Mouse (Mus musculus) liver (tissue): ENCODE data around the gene Dnah12.
A peak's percentile ranks its signal among the peaks of the same experiment; 100 is the strongest.
"Not testable (repeated sequence)": the region's sequence is repeated elsewhere in the genome, so short reads cannot be mapped to it uniquely, and the experiment has no call there.

Experiments
- DNase-seq: peaks from one replicate; pipeline ENCODE4 v3.0.0-alpha.2; 2020; ENCODE audit warnings: mixed read lengths

Gene Dnah12

DNA sequence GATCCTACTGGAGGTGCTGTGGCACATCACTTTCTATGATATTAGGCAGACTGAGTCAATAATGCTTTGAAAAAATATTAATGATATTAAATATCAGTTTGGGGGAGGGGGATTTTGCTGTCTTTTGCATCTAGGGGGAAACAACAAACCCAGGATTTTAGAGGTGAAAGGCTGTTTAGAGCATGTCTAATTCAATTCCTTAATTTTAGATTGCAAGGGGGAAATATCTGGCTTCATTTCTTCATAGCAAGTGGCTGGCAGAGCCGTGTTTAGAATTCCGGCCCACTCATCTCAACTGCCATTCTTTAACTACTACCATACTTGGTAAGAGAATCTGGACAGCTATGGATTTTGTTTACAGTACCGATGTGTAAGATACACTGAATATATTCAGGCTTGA, at the start of gene Dnah12:
Dnah12 (plus strand) TSS at position 301 of the 400 bp plus-strand sequence.
- DNase-seq = no peak

DNA sequence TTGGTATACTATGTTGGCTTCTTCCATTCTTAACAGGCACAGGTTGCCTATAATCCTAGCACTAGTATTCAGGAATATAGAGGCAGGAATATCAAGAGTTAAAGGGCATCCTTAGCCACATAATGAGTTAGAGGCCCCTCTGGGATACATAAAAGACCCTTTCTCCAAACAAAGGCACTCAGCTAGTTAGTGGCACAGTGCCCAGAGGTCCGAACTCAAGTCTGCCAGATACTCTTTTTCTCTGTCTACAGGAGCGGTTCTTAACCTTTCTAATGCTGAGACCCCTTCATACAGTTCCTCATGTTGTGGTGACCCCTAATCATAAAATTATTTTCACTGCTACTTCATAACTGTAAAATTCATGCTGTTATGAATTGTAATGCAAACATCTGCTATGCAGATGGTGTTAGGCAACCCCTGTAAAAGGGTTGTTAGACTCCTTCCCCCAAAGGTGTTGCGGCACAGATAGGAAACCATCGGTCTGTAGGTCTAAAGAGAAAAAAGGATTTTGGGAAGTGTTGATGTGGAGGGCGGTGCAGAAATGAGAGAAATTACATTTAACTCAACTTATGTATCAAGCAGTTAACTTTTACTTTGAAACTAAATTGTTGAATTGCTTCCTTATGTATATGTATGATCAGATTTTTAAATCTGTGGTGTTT, 47.0 kb upstream of the Dnah12 start:
- no peak for DNase-seq

DNA sequence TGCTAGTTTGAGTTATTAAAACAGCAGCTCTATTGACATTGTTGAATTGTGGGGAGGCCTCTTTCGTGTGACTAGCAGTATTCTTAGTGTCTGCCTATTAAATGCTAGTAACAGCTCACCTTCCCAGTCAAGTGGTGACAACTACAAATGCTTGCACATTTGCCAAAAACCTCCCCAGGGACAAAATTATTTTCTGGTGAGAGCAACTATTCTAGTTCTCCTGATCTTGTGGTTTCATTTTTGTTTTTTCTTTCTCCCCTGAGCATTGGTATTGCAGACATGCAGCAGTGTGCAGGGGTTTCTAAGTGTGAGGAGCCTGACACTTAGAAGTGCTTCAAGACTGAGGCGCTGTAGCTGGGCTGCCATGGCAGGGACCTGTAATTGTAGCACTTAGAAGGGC, 45.3 kb upstream of the Dnah12 start:
- no peak for DNase-seq

DNA sequence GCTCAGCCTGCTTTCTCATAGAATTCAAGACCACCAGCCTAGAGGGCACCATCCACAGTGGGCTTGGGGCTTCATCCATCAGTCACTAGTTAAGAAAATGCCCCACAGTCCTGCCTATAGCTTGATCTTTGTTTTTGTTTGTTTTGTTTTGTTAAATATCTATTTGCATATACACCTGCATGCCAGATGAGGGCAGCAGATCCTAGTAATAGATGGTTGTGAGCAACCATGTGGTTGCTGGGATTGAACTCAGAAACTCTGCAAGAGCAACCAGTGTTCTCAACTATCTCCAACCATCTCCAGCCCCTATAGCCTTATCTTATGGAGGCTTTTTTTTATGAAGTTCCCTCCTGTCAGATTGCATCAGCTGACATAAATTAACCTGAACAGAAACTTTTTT, 41.2 kb upstream of the Dnah12 start:
- peak; percentile 14 for DNase-seq

DNA sequence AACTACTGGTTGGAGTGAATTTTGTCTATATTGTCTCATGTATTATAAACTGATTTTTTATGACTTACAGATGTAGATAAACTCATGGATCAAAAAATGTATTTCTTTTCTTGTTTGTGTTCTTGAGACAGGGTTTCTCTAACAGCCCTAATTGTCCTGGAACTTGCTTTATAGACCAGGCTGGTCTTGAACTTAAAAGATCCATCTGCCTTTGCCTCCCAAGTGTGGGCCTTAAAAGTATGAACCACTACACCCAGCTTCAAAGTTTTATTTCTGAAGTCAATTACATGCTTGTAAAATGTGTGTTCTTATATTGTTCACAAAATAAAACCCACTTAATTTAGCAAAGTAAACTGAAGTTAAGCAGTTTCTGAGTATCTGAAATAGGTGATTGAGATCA, 34.9 kb upstream of the Dnah12 start:
- no peak for DNase-seq

DNA sequence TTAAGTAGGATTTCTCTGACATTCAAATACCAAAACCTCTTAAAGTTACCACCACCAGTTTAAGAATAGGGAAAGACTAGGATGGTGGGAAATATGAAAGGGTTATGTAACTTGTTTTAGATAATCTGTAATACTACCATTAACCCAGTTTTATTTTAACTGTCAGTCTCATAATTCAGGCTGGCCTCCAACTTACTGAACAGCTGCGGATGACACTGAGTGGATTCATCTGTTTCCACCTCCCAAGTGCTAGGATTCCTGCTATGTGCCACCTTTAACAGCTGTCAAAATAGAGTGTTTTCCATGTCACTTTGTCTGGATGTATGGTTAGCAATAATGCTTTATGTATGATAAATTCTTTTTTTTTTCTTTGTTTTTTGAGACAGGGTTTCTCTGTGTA, 32.8 kb upstream of the Dnah12 start:
- no peak for DNase-seq

DNA sequence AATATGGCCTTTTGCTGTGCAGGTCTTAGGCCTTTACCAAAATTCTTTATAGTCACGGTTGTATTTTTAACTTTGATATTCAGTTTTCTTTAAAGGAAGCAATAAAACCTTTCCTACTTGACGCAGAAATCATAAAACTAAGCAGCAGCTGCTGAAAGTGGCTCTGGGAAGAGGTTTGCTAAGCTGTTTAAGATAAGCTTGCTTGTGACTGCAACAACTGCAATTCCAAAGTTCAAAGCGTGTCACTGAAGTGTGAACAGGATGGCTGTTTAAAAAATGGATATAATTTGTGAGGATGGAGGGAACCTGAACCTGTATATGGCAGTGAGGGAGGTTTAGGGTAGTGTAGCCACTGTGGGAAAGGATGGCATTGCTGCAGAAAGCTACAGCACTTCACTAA, 31.1 kb upstream of the Dnah12 start:
- no peak for DNase-seq

DNA sequence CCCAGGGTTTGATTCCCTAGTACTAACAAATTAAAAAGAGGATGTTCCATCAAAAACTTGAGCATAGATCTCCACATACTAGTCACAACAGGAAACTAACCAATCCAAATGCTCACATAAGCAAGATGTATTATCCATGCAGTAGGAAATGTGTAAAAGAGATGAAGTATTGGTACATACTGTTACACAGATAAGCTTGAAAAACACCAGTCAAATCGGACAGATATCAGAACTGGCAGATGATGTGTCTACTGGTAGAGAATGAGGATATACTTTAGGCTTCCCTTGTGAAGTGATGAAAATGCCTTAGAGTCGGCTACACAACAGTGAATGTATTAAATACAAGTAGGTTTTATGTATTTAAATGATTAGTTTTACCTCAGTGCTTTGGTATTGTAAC, 30.6 kb upstream of the Dnah12 start:
- DNase-seq = no peak

DNA sequence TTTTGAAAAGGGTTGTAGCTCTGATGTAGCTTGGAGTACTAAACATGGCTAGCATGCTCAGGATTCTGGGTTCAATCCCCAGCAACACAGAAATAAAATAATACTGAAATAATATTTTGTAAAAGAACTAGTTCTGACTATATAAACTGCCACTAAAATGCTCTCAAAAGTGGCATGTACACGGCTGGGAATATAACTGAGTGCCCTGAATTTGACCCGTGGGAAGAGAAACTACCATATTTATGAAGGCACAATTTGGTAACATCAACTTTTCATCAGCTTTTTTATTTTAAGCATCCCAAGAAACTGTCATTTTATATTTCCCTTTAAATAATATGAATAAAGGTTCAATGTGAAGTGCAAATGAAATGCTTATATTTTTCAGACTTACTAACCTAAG, 29.2 kb upstream of the Dnah12 start:
- no peak for DNase-seq

DNA sequence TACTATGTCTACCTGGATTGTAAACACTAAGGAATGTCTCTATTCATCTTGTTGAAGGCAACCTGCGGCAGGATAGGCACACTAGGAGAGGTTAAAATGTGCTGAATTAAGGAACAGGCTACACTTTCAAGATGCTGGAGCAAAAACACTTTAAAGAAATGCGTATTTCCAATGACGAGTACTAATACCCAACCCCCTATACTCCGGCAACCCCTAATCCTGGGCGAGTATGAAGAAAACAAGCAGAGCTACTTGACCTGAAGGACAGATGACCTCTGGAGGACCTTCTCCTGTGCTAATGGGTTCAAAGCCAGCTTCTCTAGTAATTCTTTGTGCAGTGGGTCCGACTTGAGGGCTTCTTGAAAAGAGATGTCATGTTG, 25.1 kb upstream of the Dnah12 start:
- DNase-seq = no peak

DNA sequence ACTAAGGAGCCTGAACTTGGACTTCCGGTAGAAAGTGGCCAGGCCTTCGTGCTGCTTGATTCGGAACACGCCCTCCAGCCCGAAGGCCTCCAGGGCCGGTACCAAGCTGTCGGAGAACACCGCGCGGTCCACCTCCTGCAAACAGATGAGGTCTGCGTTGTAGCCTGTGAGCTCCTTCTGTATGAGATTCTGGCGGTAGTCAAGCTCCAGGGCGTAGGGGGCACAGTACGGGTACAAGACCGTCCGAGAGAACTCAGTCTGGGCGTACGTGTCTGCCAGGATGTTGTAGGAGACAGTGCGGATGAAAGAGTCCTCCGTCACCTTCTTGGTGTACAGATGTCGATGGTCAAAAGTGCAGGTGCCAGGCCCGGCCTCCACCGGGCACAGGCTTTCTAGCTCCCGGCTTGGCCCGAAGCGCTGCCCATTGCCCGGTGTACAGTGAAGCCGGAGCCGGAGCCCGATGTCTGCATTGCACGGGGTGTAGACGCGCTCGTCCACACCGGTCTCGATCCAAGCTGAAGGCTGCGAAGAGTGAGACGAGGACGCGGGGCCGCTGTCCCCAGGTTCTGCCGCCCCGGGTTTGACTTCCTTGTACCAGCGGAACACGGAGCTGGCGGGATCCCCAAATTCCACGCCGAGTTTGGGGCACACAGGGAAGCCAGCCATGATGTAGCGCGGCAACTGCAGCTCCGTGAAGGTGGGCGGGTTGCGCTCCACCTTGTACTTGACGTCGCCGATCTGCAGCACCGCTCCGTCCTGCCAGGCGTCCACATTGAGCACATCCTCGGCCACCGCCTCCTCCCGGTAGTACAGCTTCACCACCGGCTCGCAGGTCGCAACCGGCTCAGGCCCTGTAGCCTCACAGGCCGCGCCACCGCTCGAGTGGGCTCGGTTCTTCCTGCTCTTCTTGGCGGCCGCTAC, 24.4 kb upstream of the Dnah12 start:
- peak; percentile 69 for DNase-seq

DNA sequence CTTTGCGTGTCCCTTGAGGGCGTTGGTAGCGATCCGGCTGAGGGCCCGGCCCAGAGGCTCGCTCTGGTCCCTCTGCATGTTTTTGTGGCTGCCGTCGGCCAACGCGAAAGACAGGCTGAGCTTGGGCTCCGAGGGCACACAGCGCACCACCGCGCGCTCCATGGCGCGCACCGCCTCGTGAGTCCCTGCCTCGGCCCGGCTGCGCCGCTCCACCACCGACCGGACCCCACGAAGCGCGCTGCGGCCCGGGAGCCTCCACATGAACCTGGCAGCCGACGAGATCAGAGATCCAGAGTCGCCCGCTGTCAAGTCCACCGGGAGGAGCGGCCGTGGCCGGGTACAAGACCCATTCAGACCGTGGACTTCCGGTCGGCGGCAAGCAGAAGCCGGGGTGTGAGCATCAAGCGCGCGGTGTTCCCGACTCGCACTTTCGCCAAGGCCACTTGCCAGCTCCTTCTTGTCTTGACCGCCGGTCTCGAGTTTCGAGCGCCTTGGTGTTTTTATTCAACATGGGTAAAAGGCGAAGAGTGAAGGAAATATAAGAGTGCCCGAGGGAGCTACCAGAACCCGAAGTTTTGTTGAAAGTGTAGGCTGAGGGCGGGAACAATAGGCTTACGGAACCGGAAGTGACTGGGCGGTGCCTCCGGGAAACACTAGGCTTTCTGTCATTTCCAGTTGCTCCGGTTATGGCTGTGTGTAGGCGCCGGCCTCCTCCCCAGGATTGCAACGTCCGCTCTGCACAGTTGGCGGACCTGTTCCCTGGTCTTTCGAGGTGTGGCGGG, 23.6 kb upstream of the Dnah12 start, which contains the start of gene Pde12:
Pde12 (minus strand) TSS at position 592 of the 782 bp plus-strand sequence.
- peak; percentile 86 for DNase-seq

DNA sequence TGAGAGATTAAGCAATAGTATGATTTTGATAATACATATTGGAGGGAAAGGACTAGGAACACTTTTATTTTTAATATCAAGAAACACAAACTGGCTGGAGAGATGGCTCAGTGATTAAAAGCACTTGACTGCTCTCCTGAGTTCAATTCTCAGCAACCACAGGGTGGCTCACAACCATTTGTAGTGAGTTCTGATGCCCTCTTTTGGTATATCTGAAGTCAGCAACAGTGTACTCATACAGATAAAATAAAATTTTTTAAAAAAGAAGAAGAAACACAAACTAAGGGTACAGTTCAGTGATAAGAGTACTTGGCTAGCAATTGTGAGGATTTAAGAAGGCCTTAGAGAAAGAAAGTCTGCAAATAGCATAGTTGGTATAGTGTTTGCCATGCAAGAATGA, 22.1 kb upstream of the Dnah12 start:
- no peak for DNase-seq

DNA sequence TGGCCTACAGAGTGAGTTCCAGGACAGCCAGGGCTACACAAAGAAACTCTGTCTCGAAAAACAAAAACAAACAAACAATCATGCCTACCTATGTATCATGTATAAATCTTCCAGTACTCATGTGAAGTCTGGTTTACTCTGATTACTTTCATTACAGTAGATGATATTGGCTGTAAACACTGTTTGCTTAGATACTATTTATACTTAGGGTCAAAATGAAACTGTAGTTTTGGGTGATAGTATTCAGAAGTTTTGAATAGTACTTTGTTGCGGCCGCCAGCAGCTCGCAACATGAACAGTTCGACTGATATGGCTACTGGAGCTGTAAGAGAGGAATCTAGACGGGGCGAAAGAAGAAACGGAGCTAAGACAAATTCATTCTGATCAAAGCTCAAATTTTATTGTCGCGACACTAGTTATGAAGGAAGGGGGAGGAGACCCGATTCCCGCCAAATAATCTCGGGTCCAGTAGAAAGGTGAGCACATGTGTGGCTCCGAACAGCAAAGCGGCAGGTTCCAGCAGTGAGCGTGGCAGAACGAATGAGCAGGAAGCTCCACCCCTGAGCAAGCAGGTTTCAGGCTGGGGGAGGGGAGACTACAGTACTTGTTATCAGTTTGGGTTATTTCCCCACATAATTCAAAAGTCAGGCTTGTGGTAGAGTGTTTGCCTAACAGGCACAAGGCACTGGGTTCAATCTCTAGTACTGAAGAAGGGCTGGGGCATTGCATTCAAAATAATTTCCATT, 21.0 kb upstream of the Dnah12 start:
- peak; percentile 43 for DNase-seq

DNA sequence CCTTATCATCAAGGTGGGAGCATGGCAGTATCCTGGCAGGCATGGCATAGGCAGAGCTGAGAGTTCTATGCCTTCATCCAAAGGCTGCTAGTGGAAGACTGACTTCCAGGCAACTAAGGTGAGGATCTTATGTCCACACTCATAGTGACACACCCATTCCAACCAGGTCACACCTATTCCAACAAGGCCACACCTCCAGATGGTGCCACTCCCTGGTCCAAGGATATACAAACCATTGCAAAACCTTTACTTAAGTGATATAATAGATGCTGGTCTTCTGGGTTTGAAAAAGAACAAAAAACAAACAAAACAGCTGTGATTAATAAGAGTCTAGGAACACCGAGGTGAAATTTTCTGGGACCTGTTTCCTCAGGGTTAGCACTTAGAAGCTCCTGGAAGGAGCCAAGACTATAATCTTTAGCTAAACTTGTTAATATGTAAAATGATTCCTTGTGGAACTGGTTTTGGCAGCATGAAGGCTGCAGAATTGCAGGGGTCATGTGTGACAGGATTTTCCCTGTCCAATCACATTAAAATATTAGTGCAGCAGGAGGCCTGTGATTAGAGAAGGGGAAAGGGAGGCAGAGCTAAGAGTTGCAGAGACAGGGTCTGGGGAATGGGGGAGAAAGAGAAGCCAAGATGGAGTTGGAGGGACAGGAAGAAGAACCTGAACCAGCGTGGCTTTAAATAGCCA, 18.5 kb upstream of the Dnah12 start:
- DNase-seq = not testable (repeated sequence)

DNA sequence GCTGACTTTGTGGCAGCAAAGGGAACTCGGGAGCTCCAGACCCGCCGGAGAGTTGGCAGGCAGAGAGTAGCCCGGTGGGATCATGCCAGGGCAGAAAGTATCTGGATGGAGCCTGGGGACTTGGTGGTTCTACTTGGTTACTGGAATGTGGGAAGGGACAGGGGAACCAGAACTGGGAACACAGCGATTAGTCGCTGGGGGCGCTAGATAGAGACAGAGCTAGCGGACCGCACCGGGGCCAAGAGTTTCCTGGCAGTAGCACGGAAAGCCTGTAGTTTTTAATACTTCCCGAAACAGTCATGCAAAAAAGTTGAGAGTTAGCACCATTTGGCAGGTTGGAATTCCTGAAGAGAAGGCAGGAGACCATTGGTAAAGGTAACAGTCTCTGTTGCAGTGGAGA, 17.7 kb upstream of the Dnah12 start:
- peak; percentile 71 for DNase-seq

DNA sequence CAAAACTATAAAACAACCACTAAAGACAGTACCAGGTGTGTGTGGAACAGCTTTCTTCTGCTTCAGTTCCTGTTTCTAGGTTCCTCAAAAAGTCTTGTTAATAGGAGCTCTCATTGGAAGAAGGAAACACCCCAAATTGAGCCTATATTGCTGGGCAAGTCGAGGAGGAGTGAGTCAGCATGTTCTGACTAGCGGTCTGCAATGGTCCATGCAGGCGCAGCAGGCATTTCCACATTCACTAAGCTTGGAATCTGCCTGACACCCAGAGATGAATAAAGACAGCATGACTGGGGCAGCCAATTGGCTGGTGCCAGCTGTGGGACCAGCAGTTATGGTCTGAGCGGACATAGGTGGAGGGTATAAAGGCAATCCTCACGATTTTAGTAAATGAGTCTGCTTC, 17.3 kb upstream of the Dnah12 start:
- DNase-seq = peak; percentile 61

DNA sequence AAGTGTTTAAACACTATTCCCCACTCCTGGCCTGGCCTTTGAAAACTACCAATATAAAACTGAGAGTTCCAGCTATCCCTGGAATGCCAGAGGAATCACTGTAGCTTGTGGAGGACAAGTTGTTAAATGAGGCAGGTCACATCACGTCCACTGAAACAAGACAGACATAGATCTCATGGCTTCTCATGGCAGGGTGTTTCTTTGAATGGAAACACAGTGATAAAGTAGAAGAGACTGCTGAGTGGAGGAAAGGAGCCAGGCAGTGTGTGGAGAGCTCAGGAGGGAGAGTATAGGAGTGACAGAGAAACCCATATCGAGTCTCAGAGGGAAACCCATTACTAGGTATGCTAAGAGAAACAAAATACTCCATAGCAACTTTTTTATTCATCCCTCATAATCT, 2.3 kb upstream of the Dnah12 start:
- no peak for DNase-seq

DNA sequence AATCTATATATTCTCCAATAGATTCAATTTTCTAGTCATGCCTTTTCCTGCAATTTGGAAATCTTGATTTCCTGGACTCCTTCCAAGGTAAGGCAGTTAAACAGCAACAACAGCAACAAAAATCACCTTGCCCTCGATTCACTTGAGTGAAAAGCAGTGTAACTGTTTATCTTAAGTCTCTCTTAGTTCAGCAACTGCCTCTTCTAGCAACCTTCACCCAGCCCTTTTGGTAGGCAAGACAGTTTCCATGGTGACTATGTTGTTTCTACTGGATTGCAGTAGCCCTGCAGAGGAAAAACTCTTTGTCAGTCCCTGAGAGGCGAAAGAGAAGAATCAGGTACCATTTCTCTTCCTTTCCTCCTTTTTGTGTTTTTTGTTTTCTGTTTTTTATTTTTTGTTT, 1.7 kb upstream of the Dnah12 start:
- DNase-seq = no peak

DNA sequence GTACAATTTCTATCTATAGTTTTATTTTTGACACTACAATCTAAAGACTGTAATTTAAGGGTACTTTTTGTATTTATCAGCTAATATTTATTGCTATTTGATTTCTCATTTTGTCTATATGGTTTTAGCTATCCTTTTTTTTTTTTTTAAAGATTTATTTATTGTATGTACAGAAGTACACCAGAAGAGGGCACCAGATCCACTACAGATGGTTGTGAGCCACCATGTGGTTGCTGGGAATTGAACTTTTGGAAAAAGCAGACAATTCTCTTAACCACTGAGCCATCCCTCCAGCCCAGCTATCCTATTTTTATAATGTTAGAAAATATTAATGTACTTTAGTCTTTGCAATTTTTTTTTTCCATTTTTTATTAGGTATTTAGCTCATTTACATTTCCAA, 4.8 kb downstream of the Dnah12 start:
- no peak for DNase-seq

DNA sequence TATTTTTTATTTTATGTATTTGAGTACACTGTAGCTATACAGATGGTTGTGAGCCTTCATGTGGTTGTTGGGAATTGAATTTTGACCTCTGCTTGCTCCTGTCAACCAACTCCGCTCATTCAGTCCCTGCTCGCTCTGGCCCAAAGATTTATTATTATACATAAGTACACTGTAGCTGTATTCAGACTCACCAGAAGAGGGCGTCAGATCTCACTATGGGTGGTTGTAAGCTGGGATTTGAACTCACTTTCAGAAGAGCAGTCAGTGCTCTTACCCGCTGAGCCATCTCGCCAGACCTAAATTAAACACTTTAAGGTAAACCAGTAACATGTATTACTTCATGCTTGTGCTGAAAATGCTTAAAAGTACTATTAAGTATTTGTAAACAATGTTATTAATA, 12.2 kb downstream of the Dnah12 start:
- not testable (repeated sequence) for DNase-seq

DNA sequence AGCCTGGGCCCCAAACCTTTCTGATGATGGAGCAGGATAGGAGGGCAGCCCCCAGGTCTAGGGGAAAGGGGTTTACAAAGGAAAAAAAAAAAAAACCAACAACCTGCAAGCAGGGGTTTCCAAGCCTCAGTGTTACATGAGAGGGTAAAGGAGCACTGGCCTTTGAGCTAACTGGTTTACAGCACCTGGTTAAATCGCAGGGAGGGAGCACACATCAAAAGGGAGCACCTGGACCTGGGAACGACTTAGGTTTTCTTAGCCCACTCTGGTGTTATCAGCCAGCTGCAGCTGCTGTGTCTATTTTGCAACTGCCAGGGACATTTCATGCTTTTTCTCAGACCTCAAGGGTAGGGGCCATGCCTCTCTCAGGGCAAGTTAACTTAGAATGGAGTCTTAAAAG, 26.6 kb downstream of the Dnah12 start:
- DNase-seq = not testable (repeated sequence)
